Mouse (Mus musculus) midbrain, embryonic 16.5 days (tissue): ENCODE measurements around the gene Gm10447. TPM values are rescaled to one million over a fixed set of nuclear protein-coding genes. Genes with fewer than 3 reads are reported as not detected.

ENCODE experiments used
- ATAC-seq: fragments of 200-750 bp; cut with Nextera tagmentation; 2 replicates; pipeline ENCODE4 v1.8.0; 2017; ENCODE audit warnings: moderate TSS enrichment
- H3K27ac ChIP-seq: fragments of 300-500 bp; sonication (generic); 2 replicates; pipeline ENCODE4 v1.5.1; 2014; ENCODE audit warnings: mild to moderate bottlenecking, low read length, mixed read lengths
- H3K27me3 ChIP-seq: fragments of 300-500 bp; sonication (generic); 2 replicates; pipeline ENCODE4 v1.6.1; 2014; ENCODE audit warnings: low read depth, low read length, mixed read lengths; ENCODE audit not compliant: control insufficient read depth, insufficient read depth
- H3K36me3 ChIP-seq: fragments of 300-500 bp; sonication (generic); 2 replicates; pipeline ENCODE4 v1.6.1; 2014; ENCODE audit warnings: mild to moderate bottlenecking, low read length, moderate library complexity, mixed read lengths; ENCODE audit not compliant: control insufficient read depth, insufficient read depth
- H3K4me1 ChIP-seq: fragments of 300-500 bp; sonication (generic); 2 replicates; pipeline ENCODE4 v1.6.1; 2014; ENCODE audit warnings: mild to moderate bottlenecking, low read length, mixed read lengths; ENCODE audit not compliant: control insufficient read depth, insufficient read depth
- H3K4me2 ChIP-seq: fragments of 300-500 bp; sonication (generic); 2 replicates; pipeline ENCODE4 v1.6.1; 2014; ENCODE audit warnings: mild to moderate bottlenecking, low read length, mixed read lengths
- H3K4me3 ChIP-seq: fragments of 300-500 bp; sonication (generic); 2 replicates; pipeline ENCODE4 v1.5.1; 2014; ENCODE audit warnings: low read depth, mild to moderate bottlenecking, low read length, moderate library complexity, mixed read lengths
- H3K9ac ChIP-seq: fragments of 300-500 bp; sonication (generic); 2 replicates; pipeline ENCODE4 v1.6.1; 2014; ENCODE audit warnings: low read depth, low read length, mixed read lengths
- H3K9me3 ChIP-seq: fragments of 300-500 bp; sonication (generic); replicated peaks from 2 replicates; pipeline ENCODE4 v1.6.1; 2014; ENCODE audit warnings: mild to moderate bottlenecking, low read length, mixed read lengths; ENCODE audit not compliant: control insufficient read depth, poor library complexity, severe bottlenecking
- WGBS: fragments of 180-500 bp; shearing (Covaris S2); extraction: QIAGEN DNeasy Blood & Tissue Kit; methylation state at CpG from one replicate; pipeline ENCODE4 v1.1.7; 2014; 5-methylcytosine and 5-hydroxymethylcytosine counted together
- polyA plus RNA-seq: library from polyadenylated mRNA; unstranded; fragments of >200 nt; fragmentation: Nextera tagmentation; extraction: Ambion mirVana; gene quantifications from 2 replicates; pipeline ENCODE4 v1.2.1, GENCODE M21; 2015

Gene Gm10447
- polyA plus RNA-seq, 1 experiment from 2014 or later, result 0.10 TPM

DNA sequence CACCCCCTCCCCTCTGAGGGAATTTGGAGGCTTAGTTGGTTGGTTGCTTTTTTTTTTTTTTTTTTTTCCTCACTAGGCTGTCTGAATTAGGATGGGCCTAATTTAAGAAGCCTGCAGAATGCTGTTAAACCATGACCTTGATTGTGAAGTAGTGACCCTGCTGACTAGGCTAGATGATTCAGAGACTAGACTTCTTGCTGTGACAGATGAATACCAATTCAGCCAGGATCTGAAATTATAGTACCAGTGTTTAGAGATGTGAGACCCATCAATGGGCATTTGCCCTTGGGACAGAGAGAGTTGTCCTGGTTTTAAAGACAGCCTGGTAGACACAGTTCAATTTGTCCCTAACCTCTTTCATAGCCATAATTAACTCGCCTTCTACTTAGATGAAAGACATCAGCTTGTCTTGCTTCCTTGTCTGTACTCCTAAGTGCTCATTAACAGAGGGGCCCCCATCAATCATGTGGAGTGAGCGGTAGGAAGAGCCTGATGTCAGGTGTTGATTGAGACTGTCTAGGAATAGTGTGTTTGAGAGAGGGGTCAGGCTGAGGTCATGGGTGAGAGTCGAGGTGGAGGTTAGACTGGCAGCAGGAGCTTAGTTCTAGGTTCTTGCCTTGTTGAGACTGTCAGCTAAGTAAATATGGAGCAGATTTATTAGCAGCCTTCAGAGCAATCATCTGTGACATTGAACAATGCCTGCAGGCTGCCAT lies 36.5 kb upstream of the Gm10447 start:
- WGBS, result 22% methylated on average over 3 of the region's 3 CpGs
- Histone ChIP-seq H3K4me1 (no peaks in the 10 kb centered on the region), H3K9me3 (no peaks in the 10 kb centered on the region), H3K4me3 (no peak overlapping the region), H3K4me2 (no peak overlapping the region), H3K9ac (no peak overlapping the region), H3K27ac (no peak overlapping the region), H3K36me3 (no peaks in the 10 kb centered on the region), H3K27me3 (no peaks in the 10 kb centered on the region; the same call in 1 of the 2 replicates)
- ATAC-seq, result no peak

DNA sequence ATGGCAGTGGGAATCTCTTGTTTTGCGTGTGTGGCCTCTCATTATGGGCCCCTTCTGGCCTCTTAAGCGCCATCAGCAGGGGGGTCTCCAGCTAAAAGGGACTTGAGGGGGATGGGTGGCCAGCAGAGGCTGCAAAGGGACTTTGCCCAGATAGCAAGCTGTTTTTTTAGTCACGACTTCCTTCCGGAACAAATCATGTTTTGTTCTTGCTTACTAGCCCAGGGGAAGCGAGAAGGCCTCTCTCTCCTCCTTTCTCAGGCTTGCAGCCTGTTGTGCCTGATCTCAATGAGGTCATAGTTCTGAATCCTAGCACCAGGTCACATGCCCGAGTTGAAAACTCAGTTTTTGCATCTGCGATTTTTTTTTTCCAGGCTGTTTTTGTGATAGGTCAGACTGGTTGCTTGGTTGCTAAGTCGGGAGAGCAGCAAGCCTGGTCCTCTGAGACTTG lies 35.1 kb upstream of the Gm10447 start:
- Histone ChIP-seq H3K4me3 (no peak overlapping the region), H3K27me3 (peaks cover 12% of the 10 kb centered on the region), H3K27ac (no peak overlapping the region), H3K4me2 (no peak overlapping the region), H3K9ac (no peak overlapping the region), H3K36me3 (no peaks in the 10 kb centered on the region), H3K4me1 (peaks cover 3% of the 10 kb centered on the region; the same call in 1 of the 2 replicates), H3K9me3 (no peaks in the 10 kb centered on the region)
- WGBS, result 4% methylated on average over 8 of the region's 8 CpGs
- ATAC-seq, result no peak

DNA sequence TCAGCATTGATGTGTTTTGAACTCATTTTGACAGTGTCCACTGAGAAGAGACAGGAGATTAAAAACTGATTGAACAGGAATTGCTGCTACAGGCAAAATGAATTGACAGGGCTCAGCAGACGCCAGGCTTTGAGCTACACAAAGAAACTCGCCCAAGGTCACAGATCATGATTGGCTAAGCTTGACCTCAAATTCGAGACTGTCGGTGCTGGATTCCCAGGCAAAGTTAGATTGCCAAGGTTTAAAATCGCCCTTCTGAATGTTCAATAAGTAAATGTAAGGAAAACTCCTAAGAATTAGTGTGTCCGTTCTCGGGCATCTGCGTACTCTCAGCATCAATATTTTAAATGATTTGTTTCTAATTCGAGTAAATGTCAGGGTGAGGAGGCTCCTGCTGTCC lies 32.5 kb upstream of the Gm10447 start:
- WGBS, result 49% methylated on average over 9 of the region's 9 CpGs
- Histone ChIP-seq H3K36me3 (no peaks in the 10 kb centered on the region), H3K27me3 (peaks cover 21% of the 10 kb centered on the region), H3K4me2 (no peak overlapping the region), H3K4me1 (peaks cover 6% of the 10 kb centered on the region; the same call in 1 of the 2 replicates), H3K9me3 (no peaks in the 10 kb centered on the region), H3K9ac (no peak overlapping the region), H3K27ac (no peak overlapping the region), H3K4me3 (no peak overlapping the region)
- no peak for ATAC-seq

DNA sequence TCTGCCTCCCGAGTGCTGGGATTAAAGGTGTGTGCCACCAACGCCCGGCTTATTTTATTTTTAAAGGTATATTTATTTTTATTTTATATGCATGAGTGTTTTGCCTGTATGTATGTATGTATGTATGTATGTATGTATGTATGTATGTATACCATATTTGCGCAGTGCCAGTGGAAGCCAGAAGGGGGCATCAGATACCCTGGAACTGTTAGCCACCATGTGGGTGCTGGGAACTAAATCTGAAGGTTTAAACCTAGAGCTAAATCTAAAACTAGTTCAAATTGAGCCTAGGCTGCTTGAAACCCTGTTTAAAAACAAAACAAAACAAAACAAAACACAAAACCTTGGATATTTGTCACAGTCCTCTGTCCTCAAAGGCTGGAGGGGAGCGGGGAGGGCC lies 32.1 kb upstream of the Gm10447 start:
- Histone ChIP-seq H3K27me3 (peaks cover 21% of the 10 kb centered on the region), H3K4me1 (peaks cover 6% of the 10 kb centered on the region; the same call in 1 of the 2 replicates), H3K9ac (no peak overlapping the region), H3K36me3 (no peaks in the 10 kb centered on the region), H3K27ac (no peak overlapping the region), H3K9me3 (no peaks in the 10 kb centered on the region), H3K4me2 (no peak overlapping the region), H3K4me3 (no peak overlapping the region)
- 84% methylated on average over 5 of the region's 5 CpGs for WGBS
- no peak for ATAC-seq

DNA sequence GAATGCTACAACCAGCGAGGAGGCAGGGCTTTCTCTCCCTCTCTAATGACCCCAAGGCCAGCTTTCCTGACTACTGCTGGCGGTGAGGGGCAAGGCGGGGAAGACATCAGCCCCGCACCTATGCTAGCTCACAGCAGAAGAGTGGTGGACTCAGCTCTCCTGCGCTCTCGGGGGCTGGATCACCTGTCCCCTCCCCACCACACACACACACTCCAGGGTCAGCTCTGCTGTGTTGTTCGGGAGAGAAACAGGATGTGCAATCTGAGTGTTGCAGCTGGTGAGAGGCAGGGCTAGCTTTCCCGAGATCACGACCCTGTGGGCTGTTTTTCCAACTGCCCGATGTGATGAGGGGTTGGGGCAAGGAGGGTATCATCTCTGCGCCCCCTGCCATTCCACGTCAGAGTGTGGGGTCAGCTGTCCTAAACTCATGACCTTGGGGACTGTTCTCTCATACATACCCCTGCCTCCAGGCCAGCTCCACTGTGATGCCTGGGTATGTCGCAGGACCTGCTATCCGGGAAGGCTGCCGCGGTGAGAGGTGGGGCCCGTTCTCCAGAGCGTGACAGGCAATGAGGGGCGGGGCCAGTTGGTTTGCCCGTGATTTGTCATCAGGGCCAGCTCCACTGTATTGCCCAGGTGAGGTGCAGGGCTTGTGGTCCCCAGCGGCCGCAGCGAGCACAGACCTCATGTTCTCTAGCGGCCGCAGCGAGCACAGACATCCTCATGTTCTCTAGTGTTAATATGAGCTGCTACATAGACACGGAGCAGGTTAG lies 30.1 kb upstream of the Gm10447 start:
- WGBS, result 16% methylated on average over 27 of the region's 27 CpGs
- H3K4me2 ChIP-seq, result peak overlapping the region; percentile 56
- H3K9me3 ChIP-seq, result no peaks in the 10 kb centered on the region
- no peaks in the 10 kb centered on the region for H3K36me3 ChIP-seq
- ATAC-seq, result peak; percentile 47
- peak overlapping the region; percentile 32 for H3K4me3 ChIP-seq
- peaks cover 25% of the 10 kb centered on the region for H3K27me3 ChIP-seq
- H3K9ac ChIP-seq, result peak overlapping the region; percentile 54; the same call in 1 of the 2 replicates
- no peak overlapping the region for H3K27ac ChIP-seq
- H3K4me1 ChIP-seq, result peaks cover 6% of the 10 kb centered on the region; the same call in 1 of the 2 replicates

DNA sequence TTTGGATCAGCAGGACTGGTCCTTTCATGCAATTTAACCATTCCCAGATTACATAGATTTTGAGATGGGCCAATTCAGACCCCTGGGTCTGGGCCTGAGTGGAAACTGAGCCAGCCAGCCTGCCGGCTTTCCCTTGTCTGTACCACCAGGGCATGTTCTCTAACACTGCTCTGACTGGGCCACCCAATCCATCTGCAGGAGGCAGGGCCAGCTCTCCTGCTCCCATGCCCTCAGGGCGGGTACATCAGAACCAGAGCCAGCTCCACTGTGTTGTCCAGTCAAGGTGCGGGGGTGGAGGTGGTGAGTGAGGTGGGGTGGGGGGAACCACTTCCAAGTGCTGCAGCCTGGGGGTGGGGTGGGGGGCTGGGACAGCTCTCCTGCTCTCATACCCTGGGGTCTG lies 29.4 kb upstream of the Gm10447 start:
- Histone ChIP-seq H3K27me3 (peaks cover 28% of the 10 kb centered on the region), H3K4me2 (no peak overlapping the region), H3K27ac (no peak overlapping the region), H3K4me3 (no peak overlapping the region), H3K4me1 (peaks cover 6% of the 10 kb centered on the region; the same call in 1 of the 2 replicates), H3K36me3 (no peaks in the 10 kb centered on the region), H3K9ac (no peak overlapping the region), H3K9me3 (no peaks in the 10 kb centered on the region)
- ATAC-seq, result peak; percentile 42; the same call in 1 of the 2 replicates
- WGBS, result 62% methylated on average over 3 of the region's 3 CpGs

DNA sequence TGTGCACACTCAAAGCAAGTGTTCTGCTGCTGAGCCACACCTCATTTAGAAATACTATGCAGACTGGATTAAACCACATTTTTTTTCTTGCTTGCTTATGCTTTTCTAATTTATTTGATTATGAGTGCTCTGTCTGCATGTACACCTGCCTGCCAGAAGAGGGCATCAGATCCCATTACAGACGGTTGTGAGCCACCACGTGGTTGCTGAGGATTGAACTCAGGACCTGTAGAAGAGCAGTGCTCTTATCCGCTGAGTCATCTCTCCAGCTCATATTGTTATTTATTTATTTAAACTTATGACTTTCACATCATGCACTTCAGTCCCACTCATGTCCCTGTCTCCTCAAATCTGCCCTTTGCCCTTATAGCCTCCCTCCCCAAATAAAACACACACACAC lies 28.8 kb upstream of the Gm10447 start:
- no peak overlapping the region for H3K4me3 ChIP-seq
- WGBS, result 46% methylated on average over 3 of the region's 3 CpGs
- no peaks in the 10 kb centered on the region for H3K36me3 ChIP-seq
- peaks cover 6% of the 10 kb centered on the region; the same call in 1 of the 2 replicates for H3K4me1 ChIP-seq
- H3K27ac ChIP-seq, result no peak overlapping the region
- peaks cover 32% of the 10 kb centered on the region for H3K27me3 ChIP-seq
- H3K4me2 ChIP-seq, result no peak overlapping the region
- H3K9me3 ChIP-seq, result no peaks in the 10 kb centered on the region
- H3K9ac ChIP-seq, result no peak overlapping the region
- no peak for ATAC-seq

DNA sequence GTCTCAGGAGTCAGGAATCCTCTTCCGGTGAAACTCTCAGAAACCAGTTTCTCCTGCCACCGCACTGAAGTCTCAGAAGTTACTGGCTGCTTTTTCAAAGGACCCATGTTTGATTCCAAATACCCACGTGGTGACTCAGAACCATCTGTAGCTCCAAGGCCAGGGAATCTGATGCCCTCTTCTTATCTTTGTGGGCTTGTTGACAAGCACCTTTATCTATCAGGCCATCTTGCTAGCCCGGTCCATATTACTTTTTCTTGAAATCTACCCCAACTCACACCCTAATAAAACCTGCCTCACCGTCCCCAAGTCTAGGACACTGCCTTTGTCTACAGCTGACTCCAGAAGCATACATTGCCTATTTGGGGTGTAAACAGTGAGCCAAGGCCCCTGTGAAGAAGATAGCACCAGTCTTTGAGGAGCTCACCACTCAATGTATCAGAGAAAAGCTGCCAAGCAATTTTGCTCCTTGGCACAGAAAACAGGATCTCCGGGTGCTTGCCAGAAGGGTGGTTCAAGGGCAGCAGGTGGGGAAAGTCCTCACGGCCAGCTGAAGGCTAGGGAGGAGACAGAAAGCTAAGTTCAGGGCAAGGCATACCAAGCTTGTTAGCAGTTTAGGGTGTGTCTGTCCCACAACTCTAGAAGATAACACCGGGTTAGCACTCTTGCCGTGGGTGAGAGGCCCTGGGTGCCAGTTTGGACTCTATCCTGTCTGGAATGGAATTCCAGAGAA lies 26.4 kb upstream of the Gm10447 start:
- Histone ChIP-seq H3K4me3 (no peak overlapping the region), H3K27ac (no peak overlapping the region), H3K36me3 (no peaks in the 10 kb centered on the region), H3K9ac (no peak overlapping the region), H3K27me3 (peaks cover 52% of the 10 kb centered on the region), H3K9me3 (no peaks in the 10 kb centered on the region), H3K4me1 (peaks cover 16% of the 10 kb centered on the region; the same call in 1 of the 2 replicates), H3K4me2 (no peak overlapping the region)
- 75% methylated on average over 9 of the region's 9 CpGs for WGBS
- no peak for ATAC-seq
